Mouse (Mus musculus) thymus, adult 2 months (tissue): ENCODE measurements around the gene Ap3d1.

Source experiments
- CTCF ChIP-seq: fragments of 200-500 bp; IDR thresholded peaks from 2 replicates; pipeline ENCODE4 v1.5.1; 2012; ENCODE audit warnings: mild to moderate bottlenecking, control low read depth, low read length, moderate library complexity, borderline replicate concordance; ENCODE audit not compliant: control insufficient read depth, poor library complexity, insufficient read depth; ENCODE audit errors: extremely low read depth
- POLR2A ChIP-seq: fragments of 200-500 bp; IDR thresholded peaks from 2 replicates; pipeline ENCODE4 v1.6.1; 2012; ENCODE audit warnings: mild to moderate bottlenecking, low read length, control low read depth, moderate library complexity; ENCODE audit not compliant: control insufficient read depth, poor library complexity, insufficient read depth; ENCODE audit errors: extremely low read depth

- TF ChIP-seq CTCF (no peak), POLR2A (no peak)
These were observed 37.6 kb downstream of the Ap3d1 start for GRCm38 (mm10) chr10:80704418-80704817.
